Comparison of ENCODE assay signal across 10 mouse cellular contexts in the genomic region with DNA sequence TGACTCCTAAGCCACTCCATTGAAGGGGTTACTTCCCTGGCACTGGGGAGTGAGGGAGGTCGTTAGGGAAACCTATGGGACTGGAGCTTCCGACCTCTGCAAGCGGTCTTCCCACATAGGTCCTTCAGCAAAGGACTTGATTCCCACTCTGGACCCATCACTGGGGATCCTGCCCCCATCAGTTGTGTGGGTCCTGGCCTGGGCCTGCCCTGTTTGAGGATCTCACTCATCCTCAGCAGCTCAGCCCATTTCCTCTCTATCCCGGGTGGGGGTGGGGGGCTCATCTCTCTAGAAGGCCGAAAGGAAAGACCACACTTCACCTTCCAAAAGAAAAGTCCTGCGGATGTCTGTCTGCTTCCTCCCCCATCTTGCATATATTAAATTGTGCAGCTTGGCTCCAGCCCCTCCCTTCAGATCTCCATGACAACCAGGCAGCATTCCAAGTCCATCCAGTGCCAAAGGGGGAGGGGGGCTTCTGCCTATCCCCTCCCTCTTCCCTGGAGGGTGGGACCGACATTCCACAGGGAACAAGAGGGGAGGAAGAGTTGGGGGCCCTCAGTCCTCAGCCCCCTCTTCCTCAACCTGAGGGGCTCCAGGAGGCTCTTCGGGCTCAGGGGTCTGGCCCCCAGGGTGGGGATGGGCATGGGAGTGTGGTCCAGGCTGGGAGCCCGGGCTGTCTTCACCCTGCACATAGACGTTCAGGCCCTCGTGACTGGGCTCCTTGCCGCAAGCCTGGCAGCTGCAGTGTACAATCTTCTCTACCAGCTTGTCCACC. TPM values are rescaled to one million over a fixed set of nuclear protein-coding genes. Genes with fewer than 3 reads are reported as not detected.
DNase-seq lines count a peak whose midpoint lies in the region.
"Had no signal": no experiment of that assay in that cellular context is flagged by ENCODE, and none has a peak within 500 bp of the region (broad histone marks: within the 10 kb centered on the region; RNA-seq: fewer than 3 reads in every experiment).

No protein-coding gene starts in this region.

- peak overlapping the region; percentile 77 for H3K27ac ChIP-seq in forebrain, embryonic 10.5 days
- H3K27ac ChIP-seq in midbrain, embryonic 10.5 days (replicated peaks): peak overlapping the region; percentile 79

- no peaks in the 10 kb centered on the region for H3K9me3 ChIP-seq in forebrain, embryonic 10.5 days
- H3K9me3 ChIP-seq in midbrain, embryonic 10.5 days (replicated peaks): no peaks in the 10 kb centered on the region

- peaks cover 34% of the 10 kb centered on the region for H3K27me3 ChIP-seq in forebrain, embryonic 10.5 days (ENCODE audit: poor library complexity, severe bottlenecking)
- peaks cover 31% of the 10 kb centered on the region for H3K27me3 ChIP-seq in midbrain, embryonic 10.5 days (ENCODE audit: low read depth, poor library complexity, severe bottlenecking)

- H3K36me3 ChIP-seq in forebrain, embryonic 10.5 days (replicated peaks): no peaks in the 10 kb centered on the region
- H3K36me3 ChIP-seq in midbrain, embryonic 10.5 days: no peaks in the 10 kb centered on the region

- DNase-seq in left cerebral cortex, postnatal 10 days (ENCODE audit: extremely low spot score in 1 of 2, low spot score in 2 of 2): peak; percentile 72 to 76
- no peak for DNase-seq in left cerebral cortex, postnatal 36 days (ENCODE audit: low spot score in 2 of 2)
- DNase-seq in embryo, embryonic 10.5 days (ENCODE audit: low spot score): peak; percentile 71
- DNase-seq in forebrain, embryonic 10.5 days (ENCODE audit: extremely low spot score, low spot score): peak; percentile 53
- peak; percentile 72 for DNase-seq in midbrain, embryonic 10.5 days (ENCODE audit: low spot score)
- DNase-seq in c-Kit-positive CD71-positive TER-119-positive erythroid progenitor cells, embryonic 14.5 days (ENCODE audit: low spot score): no peak
- DNase-seq in urinary bladder, postnatal 10 days (ENCODE audit: low spot score): no peak
- DNase-seq in adrenal gland, postnatal 25 days: no peak

- peak overlapping the region; percentile 27; the same call in 1 of the 2 replicates for H3K4me3 ChIP-seq in forebrain, embryonic 10.5 days
- H3K4me3 ChIP-seq in midbrain, embryonic 10.5 days: peak overlapping the region; percentile 30

- 41% methylated on average over 12 of the region's 12 CpGs for WGBS in forebrain, embryonic 10.5 days
- 39% methylated on average over 12 of the region's 12 CpGs for WGBS in midbrain, embryonic 10.5 days

- intact Hi-C loops in left cerebral cortex, postnatal 10 days (cut with DNase I): no loop called here
- intact Hi-C loops in left cerebral cortex, postnatal 36 days (cut with DNase I): no loop called here

- peaks cover 27% of the 10 kb centered on the region for H3K4me1 ChIP-seq in forebrain, embryonic 10.5 days
- peaks cover 23% of the 10 kb centered on the region for H3K4me1 ChIP-seq in midbrain, embryonic 10.5 days

RNA-seq across cellular contexts. Expression of a gene that starts 7.6 kb away (rescaled TPM):
- 1 to 10 TPM; 3.6 to 3.8 TPM for total RNA-seq in left cerebral cortex, postnatal 10 days (2021)
- total RNA-seq in left cerebral cortex, postnatal 36 days (2021): 1 to 10 TPM; 6.6 to 8.5 TPM
- 0.07 and 0.12 TPM in 2 replicates for polyA plus RNA-seq in forebrain, embryonic 10.5 days (2016; fragmentation: Nextera tagmentation; extraction: Ambion mirVana)
- not detected in 2 replicates for polyA plus RNA-seq in midbrain, embryonic 10.5 days (2016; fragmentation: Nextera tagmentation; extraction: Ambion mirVana)
- total RNA-seq in adrenal gland, postnatal 25 days (2021): 0.33 and 0.52 TPM in 2 replicates
- total RNA-seq: hematopoietic stem cell, adult 5-6 weeks had no signal
- polyA plus RNA-seq: thymus, postnatal 0 days had no signal

RNA-seq across cellular contexts. Expression of a gene that starts 9.8 kb away (rescaled TPM):
- 10 to 100 TPM; 34.0 to 37.0 TPM for total RNA-seq in left cerebral cortex, postnatal 10 days (2021)
- 10 to 100 TPM; 73.0 to 76.2 TPM for total RNA-seq in left cerebral cortex, postnatal 36 days (2021)
- polyA plus RNA-seq in forebrain, embryonic 10.5 days (2016; fragmentation: Nextera tagmentation; extraction: Ambion mirVana): 19.6 and 22.7 TPM in 2 replicates
- polyA plus RNA-seq in midbrain, embryonic 10.5 days (2016; fragmentation: Nextera tagmentation; extraction: Ambion mirVana): 8.7 and 14.8 TPM in 2 replicates
- total RNA-seq in adrenal gland, postnatal 25 days (2021): 20.3 and 21.4 TPM in 2 replicates

RNA-seq across cellular contexts. Expression of a gene that starts 47.9 kb away (rescaled TPM):
- 100 to 1,000 TPM; 203 to 215 TPM for total RNA-seq in left cerebral cortex, postnatal 10 days (2021)
- 100 to 1,000 TPM; 196 to 197 TPM for total RNA-seq in left cerebral cortex, postnatal 36 days (2021)
- polyA plus RNA-seq in forebrain, embryonic 10.5 days (2016; fragmentation: Nextera tagmentation; extraction: Ambion mirVana): 375 and 389 TPM in 2 replicates
- 359 and 362 TPM in 2 replicates for polyA plus RNA-seq in midbrain, embryonic 10.5 days (2016; fragmentation: Nextera tagmentation; extraction: Ambion mirVana)
- 347 and 389 TPM in 2 replicates for total RNA-seq in adrenal gland, postnatal 25 days (2021)

Comparison
In these comparisons a context has a peak if more than half of its experiments do, and no peak if none do; other contexts are left out.
1. DNase-seq: peak in left cerebral cortex, postnatal 10 days (2 of 2), embryo, embryonic 10.5 days (single experiment), forebrain, embryonic 10.5 days (single experiment) and midbrain, embryonic 10.5 days (single experiment); none in left cerebral cortex, postnatal 36 days (0 of 2), c-Kit-positive CD71-positive TER-119-positive erythroid progenitor cells, embryonic 14.5 days (single experiment), urinary bladder, postnatal 10 days (single experiment) and adrenal gland, postnatal 25 days (single experiment).